Mouse (Mus musculus): ENCODE measurements at regions not wholly inside any gene's neighbourhood (a gene's known extent, or its start where the extent isn't known, plus 50 kb on each side); places are given as distances from the start of the nearest gene placed in this dataset.

- no peaks in the 10 kb centered on the region; the same call in 1 of the 2 replicates for H3K4me1 ChIP-seq (ENCODE audit: control insufficient read depth, insufficient read depth, low read length)
- no peak for DNase-seq
- 53% methylated on average over 3 of the region's 3 CpGs for WGBS
- H3K4me3 ChIP-seq (replicated peaks; ENCODE audit: extremely low read depth, low read depth, low read length): no peak overlapping the region
- no peak for TF ChIP-seq POLR2A (IDR thresholded peaks at IDR 0.05; ENCODE audit: borderline replicate concordance, extremely low read depth, low read depth, low read length)
- no peak for TF ChIP-seq CTCF (IDR thresholded peaks at IDR 0.05; ENCODE audit: insufficient read depth, low read length)
Measured at GRCm38 (mm10) chr9:120855293-120856050, 73.5 kb upstream of the Ctnnb1 start.

DNA sequence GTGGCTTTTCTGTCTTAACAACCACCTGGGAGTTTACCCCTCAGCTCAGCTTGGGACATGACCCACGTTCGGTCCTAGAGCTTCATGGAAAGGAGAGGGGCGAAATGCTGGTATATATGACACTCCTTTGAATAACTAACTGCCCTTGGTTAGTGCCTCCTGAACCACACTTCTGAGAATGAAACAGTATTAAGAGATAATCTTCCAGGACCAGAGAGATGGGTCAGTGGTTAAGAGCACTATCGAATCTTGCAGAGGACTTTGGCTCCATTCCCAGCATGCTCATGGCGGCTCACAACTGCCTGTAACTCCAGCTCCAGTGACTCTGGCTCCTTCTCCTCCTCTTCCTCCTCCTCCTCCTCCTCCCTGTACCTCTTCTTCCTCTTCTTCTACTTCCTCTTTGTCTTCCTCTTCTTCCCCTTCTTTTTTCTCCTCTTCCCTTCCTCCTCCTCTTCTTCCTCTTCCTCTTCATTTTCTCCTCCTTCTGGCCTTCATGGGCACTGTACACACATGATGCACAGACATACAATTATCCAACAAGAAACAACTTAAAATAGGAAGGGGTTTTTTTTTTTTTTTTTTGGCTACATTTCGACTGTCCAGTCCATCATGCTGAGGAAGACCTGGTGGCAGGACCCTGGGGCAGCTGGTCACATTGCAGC, 71.0 kb upstream of the Ctnnb1 start:
- DNase-seq: no peak
- Histone ChIP-seq H3K4me3 (replicated peaks; ENCODE audit: extremely low read depth, low read depth, low read length) (no peak overlapping the region), H3K4me1 (ENCODE audit: control insufficient read depth, insufficient read depth, low read length) (no peaks in the 10 kb centered on the region; the same call in 1 of the 2 replicates)
- TF ChIP-seq POLR2A (IDR thresholded peaks at IDR 0.05; ENCODE audit: borderline replicate concordance, extremely low read depth, low read depth, low read length) (no peak), CTCF (IDR thresholded peaks at IDR 0.05; ENCODE audit: insufficient read depth, low read length) (no peak)
- 80% methylated on average over 6 of the region's 6 CpGs for WGBS

- WGBS: 87% methylated on average over 8 of the region's 8 CpGs
- TF ChIP-seq POLR2A (IDR thresholded peaks at IDR 0.05; ENCODE audit: borderline replicate concordance, extremely low read depth, low read depth, low read length): no peak
- no peak for TF ChIP-seq CTCF (IDR thresholded peaks at IDR 0.05; ENCODE audit: insufficient read depth, low read length)
- no peak for DNase-seq
- no peaks in the 10 kb centered on the region for H3K4me1 ChIP-seq (ENCODE audit: control insufficient read depth, insufficient read depth, low read length)
- no peak overlapping the region for H3K4me3 ChIP-seq (replicated peaks; ENCODE audit: extremely low read depth, low read depth, low read length)
Measured at GRCm38 (mm10) chr9:120860969-120861595, 67.9 kb upstream of the Ctnnb1 start.

DNA sequence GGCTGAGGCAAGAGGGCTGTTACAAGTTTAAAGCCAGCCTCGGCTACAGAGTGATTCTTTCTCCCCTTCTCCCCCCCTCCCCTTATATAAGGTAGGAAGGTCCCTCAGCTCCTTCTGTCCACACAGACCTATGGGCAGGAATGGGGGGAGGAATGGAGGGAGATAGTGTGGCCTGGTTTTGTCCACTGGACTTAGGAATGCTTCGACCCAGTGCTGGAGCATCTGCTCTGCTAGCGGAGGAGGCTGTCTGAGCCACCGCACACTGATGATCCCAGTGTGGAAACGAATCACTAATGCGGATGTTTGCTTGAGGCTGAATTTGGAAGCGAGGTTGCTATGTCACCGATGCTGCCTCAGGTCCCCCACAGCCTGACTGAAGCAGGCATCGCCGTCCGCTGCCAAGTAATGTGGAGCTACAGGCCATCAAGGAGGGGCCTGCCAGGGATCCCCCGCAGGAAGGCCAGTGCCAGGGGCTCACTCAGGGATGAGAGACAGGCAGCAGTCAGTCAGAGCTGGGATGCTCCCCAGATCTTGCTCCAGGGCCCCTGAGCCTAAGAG, 67.1 kb upstream of the Ctnnb1 start:
- Histone ChIP-seq H3K4me1 (ENCODE audit: control insufficient read depth, insufficient read depth, low read length) (peaks cover under 1% of the 10 kb centered on the region; the same call in 1 of the 2 replicates), H3K4me3 (replicated peaks; ENCODE audit: extremely low read depth, low read depth, low read length) (no peak overlapping the region)
- WGBS: 79% methylated on average over 12 of the region's 12 CpGs
- DNase-seq: no peak
- TF ChIP-seq POLR2A (IDR thresholded peaks at IDR 0.05; ENCODE audit: borderline replicate concordance, extremely low read depth, low read depth, low read length) (no peak), CTCF (IDR thresholded peaks at IDR 0.05; ENCODE audit: insufficient read depth, low read length) (no peak)

- no peak for DNase-seq
- 75% methylated on average over 3 of the region's 3 CpGs for WGBS
- Histone ChIP-seq H3K4me1 (ENCODE audit: control insufficient read depth, insufficient read depth, low read length) (peaks cover 2% of the 10 kb centered on the region; the same call in 1 of the 2 replicates), H3K4me3 (replicated peaks; ENCODE audit: extremely low read depth, low read depth, low read length) (no peak overlapping the region)
- TF ChIP-seq CTCF (IDR thresholded peaks at IDR 0.05; ENCODE audit: insufficient read depth, low read length) (no peak), POLR2A (IDR thresholded peaks at IDR 0.05; ENCODE audit: borderline replicate concordance, extremely low read depth, low read depth, low read length) (no peak)
Measured at GRCm38 (mm10) chr9:120864410-120864809, 64.6 kb upstream of the Ctnnb1 start.

DNA sequence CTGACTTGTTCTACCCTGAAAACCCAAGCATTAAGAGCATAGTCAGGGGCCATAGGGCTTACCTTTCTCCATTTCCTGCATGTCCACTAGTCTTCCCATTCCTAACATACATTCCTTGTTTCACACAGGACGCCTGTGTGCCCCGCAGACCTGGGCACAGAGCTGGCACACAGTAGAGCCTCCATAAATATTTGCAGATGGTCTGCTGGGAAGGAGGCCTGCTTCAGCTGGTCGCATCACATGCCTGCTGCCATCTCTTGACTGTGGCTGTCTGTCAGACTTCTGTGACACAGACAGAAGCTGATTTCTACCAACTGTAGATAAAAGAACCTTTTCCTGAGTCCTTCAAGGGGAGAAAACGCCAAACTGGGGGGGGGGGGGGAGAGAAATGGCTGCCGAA, 62.8 kb upstream of the Ctnnb1 start:
- peaks cover 2% of the 10 kb centered on the region; the same call in 1 of the 2 replicates for H3K4me1 ChIP-seq (ENCODE audit: control insufficient read depth, insufficient read depth, low read length)
- no peak for DNase-seq
- 38% methylated on average over 5 of the region's 5 CpGs for WGBS
- TF ChIP-seq POLR2A (IDR thresholded peaks at IDR 0.05; ENCODE audit: borderline replicate concordance, extremely low read depth, low read depth, low read length) (no peak), CTCF (IDR thresholded peaks at IDR 0.05; ENCODE audit: insufficient read depth, low read length) (no peak)
- no peak overlapping the region for H3K4me3 ChIP-seq (replicated peaks; ENCODE audit: extremely low read depth, low read depth, low read length)

- Histone ChIP-seq H3K4me1 (ENCODE audit: control insufficient read depth, insufficient read depth, low read length) (peaks cover 2% of the 10 kb centered on the region; the same call in 1 of the 2 replicates), H3K4me3 (replicated peaks; ENCODE audit: extremely low read depth, low read depth, low read length) (no peak overlapping the region)
- DNase-seq: peak; percentile 82
- WGBS: 27% methylated on average over 4 of the region's 4 CpGs
- TF ChIP-seq POLR2A (IDR thresholded peaks at IDR 0.05; ENCODE audit: borderline replicate concordance, extremely low read depth, low read depth, low read length) (no peak), CTCF (IDR thresholded peaks at IDR 0.05; ENCODE audit: insufficient read depth, low read length) (no peak)
Measured at GRCm38 (mm10) chr9:120866709-120867108, 62.3 kb upstream of the Ctnnb1 start.

GRCm38 (mm10) chr9:120867861-120868260, 61.2 kb upstream of the Ctnnb1 start:
- Histone ChIP-seq H3K4me1 (ENCODE audit: control insufficient read depth, insufficient read depth, low read length) (peaks cover 2% of the 10 kb centered on the region; the same call in 1 of the 2 replicates), H3K4me3 (replicated peaks; ENCODE audit: extremely low read depth, low read depth, low read length) (no peak overlapping the region)
- TF ChIP-seq POLR2A (IDR thresholded peaks at IDR 0.05; ENCODE audit: borderline replicate concordance, extremely low read depth, low read depth, low read length) (no peak), CTCF (IDR thresholded peaks at IDR 0.05; ENCODE audit: insufficient read depth, low read length) (no peak)
- DNase-seq: no peak
- 85% methylated on average over 2 of the region's 2 CpGs for WGBS

DNA sequence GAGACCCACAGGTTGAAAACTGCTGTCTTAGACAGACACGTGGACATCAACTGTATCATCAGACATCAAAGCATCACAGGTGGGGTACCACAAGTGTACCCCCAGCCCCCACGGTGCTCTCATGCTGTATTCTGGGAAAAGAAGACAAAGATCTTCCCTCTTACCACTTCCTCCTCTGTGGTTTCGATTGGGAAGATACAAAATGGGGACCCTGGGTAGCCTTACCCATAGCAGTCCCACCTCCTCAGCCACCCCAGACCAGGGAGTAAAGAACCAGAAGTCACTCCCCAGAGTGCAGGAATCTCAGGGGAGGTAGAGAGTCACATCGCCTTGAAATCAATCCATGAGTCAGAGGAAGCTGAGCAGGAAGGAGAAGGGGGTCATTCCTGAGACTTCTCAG, 60.7 kb upstream of the Ctnnb1 start:
- peaks cover 2% of the 10 kb centered on the region; the same call in 1 of the 2 replicates for H3K4me1 ChIP-seq (ENCODE audit: control insufficient read depth, insufficient read depth, low read length)
- no peak overlapping the region for H3K4me3 ChIP-seq (replicated peaks; ENCODE audit: extremely low read depth, low read depth, low read length)
- 75% methylated on average over 4 of the region's 4 CpGs for WGBS
- no peak for DNase-seq
- TF ChIP-seq POLR2A (IDR thresholded peaks at IDR 0.05; ENCODE audit: borderline replicate concordance, extremely low read depth, low read depth, low read length): no peak
- TF ChIP-seq CTCF (IDR thresholded peaks at IDR 0.05; ENCODE audit: insufficient read depth, low read length): no peak
